Mouse (Mus musculus): Measurements from ENCODE around the gene Bcar1. TPM values are rescaled to one million over a fixed set of nuclear protein-coding genes. Genes with fewer than 3 reads are reported as not detected.

Bcar1 gene
- polyA plus RNA-seq, 1 experiment = 0.07 TPM

DNA sequence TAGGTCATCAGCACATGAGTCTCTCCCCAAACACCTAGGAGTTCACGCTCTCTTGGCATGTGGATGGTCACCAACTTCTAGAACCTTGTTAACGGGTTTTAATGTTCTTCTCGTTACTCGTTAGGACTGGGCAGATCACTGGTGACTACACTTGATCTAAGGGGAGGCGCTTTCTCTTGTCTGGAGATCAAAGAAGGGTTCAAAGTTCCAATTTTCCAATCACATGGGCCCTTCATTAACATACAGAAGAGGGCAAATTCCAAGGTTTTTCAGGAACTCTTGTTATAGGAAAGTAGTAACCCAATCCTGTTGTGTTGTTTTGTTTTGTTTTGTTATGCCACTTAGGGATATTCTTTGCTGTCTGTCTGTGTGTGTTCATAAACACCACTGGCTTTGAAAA, 15.2 kb upstream of the Bcar1 start:
- H3K4me1 ChIP-seq (ENCODE audit: control insufficient read depth) = no peaks in the 10 kb centered on the region
- H3K4me3 ChIP-seq (replicated peaks) = no peak overlapping the region
- no peaks in the 10 kb centered on the region; the same call in 1 of the 2 replicates for H3K27me3 ChIP-seq (ENCODE audit: control insufficient read depth)
- H3K9me3 ChIP-seq (ENCODE audit: control insufficient read depth, low read length) = no peaks in the 10 kb centered on the region
- TF ChIP-seq GATA1 (IDR thresholded peaks at IDR 0.05; ENCODE audit: low read length) (no peak), TAL1 (IDR thresholded peaks at IDR 0.05; ENCODE audit: low read length) (no peak)
- H3K36me3 ChIP-seq (ENCODE audit: control insufficient read depth) = no peaks in the 10 kb centered on the region; the same call in 1 of the 2 replicates

DNA sequence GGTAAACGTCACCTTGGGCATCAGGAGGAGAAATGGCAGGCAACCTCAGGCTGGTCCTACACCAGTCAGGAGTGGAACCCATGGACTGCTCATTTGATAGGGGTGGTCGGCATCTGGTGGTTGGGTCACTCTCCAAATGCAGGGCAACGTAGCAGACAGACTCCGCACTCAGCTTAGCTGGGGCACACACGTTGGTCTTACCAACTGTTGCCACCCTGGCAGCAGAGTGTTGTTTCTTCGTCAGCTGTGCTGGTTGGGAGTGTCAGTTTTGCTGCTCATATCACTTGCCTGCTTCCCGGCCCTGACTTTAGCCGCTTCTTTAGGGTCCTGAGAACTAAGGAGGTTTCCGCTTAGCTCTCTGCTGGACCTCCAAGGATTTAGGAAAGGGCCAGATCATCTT, 14.0 kb upstream of the Bcar1 start:
- H3K4me3 ChIP-seq (replicated peaks) = no peak overlapping the region
- TF ChIP-seq GATA1 (IDR thresholded peaks at IDR 0.05; ENCODE audit: low read length) = no peak
- TF ChIP-seq TAL1 (IDR thresholded peaks at IDR 0.05; ENCODE audit: low read length) = no peak
- H3K27me3 ChIP-seq (ENCODE audit: control insufficient read depth) = no peaks in the 10 kb centered on the region; the same call in 1 of the 2 replicates
- no peaks in the 10 kb centered on the region for H3K36me3 ChIP-seq (ENCODE audit: control insufficient read depth)
- H3K4me1 ChIP-seq (ENCODE audit: control insufficient read depth) = no peaks in the 10 kb centered on the region
- no peaks in the 10 kb centered on the region for H3K9me3 ChIP-seq (ENCODE audit: control insufficient read depth, low read length)

DNA sequence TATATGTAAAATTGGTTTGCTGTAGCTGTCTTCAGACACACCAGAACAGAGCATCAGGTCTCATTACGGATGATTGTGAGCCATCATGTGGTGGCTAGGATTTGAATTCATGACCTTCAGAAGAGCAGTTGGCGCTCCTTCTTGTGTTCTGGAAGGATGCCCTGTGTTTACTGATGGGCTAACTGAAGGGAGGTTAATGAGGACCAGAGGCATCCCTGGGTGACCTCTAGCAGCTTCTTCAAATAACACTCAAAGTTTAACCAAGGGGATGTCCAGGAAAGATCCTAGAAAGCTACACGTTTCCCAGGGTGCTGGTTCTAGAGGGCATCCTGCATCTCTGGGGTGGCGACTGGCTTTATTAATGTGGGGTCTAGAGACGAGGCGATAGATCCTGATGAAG, 11.1 kb upstream of the Bcar1 start:
- Histone ChIP-seq H3K27me3 (ENCODE audit: control insufficient read depth) (no peaks in the 10 kb centered on the region; the same call in 1 of the 2 replicates), H3K4me3 (replicated peaks) (no peak overlapping the region), H3K36me3 (ENCODE audit: control insufficient read depth) (no peaks in the 10 kb centered on the region), H3K9me3 (ENCODE audit: control insufficient read depth, low read length) (no peaks in the 10 kb centered on the region), H3K4me1 (ENCODE audit: control insufficient read depth) (no peaks in the 10 kb centered on the region)
- TF ChIP-seq TAL1 (IDR thresholded peaks at IDR 0.05; ENCODE audit: low read length) (no peak), GATA1 (IDR thresholded peaks at IDR 0.05; ENCODE audit: low read length) (no peak)

DNA sequence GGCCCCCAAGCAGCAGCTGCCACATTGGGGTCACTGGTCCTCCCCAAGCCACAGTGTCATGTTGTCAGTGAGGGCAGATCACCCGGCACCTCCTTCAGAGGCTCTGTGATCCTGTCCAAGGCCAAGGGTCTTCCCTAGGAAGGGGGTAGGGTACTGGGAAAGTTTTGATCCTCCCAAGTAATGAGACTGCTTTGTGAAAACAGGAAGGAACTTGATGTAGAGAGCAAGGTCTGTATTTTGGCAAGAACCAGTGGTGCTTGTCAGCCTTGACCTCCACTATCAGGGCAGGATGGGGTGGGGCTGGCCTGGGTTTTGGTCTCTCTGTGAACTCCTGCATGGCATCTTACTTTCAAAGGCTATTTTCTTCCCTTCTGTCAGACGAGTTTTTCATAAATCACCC, 10.5 kb upstream of the Bcar1 start:
- H3K36me3 ChIP-seq (ENCODE audit: control insufficient read depth) = no peaks in the 10 kb centered on the region
- no peak overlapping the region for H3K4me3 ChIP-seq (replicated peaks)
- TF ChIP-seq TAL1 (IDR thresholded peaks at IDR 0.05; ENCODE audit: low read length) (no peak), GATA1 (IDR thresholded peaks at IDR 0.05; ENCODE audit: low read length) (no peak)
- H3K4me1 ChIP-seq (ENCODE audit: control insufficient read depth) = no peaks in the 10 kb centered on the region
- H3K27me3 ChIP-seq (ENCODE audit: control insufficient read depth) = no peaks in the 10 kb centered on the region; the same call in 1 of the 2 replicates
- no peaks in the 10 kb centered on the region for H3K9me3 ChIP-seq (ENCODE audit: control insufficient read depth, low read length)

DNA sequence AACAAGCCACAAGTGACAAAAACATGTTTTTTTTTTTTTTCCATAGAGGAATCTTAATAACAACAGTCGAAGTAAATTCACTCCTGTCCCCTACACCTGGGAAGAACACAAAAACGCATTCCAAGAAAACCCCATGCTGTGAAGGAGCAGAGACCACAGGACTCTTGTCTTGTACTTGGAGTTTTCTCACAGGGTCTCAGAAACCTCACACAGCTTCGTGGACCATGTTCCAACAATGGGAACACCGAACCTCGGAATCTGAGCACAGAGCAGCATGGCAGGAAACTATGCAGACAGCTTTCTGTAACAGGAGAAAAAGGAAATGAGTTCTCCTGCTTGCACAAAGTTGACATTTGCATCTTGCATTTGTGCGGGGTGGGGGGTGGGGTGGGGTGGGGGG, 5.2 kb upstream of the Bcar1 start:
- no peaks in the 10 kb centered on the region for H3K9me3 ChIP-seq (ENCODE audit: control insufficient read depth, low read length)
- H3K4me1 ChIP-seq (ENCODE audit: control insufficient read depth) = peaks cover 1% of the 10 kb centered on the region; the same call in 1 of the 2 replicates
- no peak overlapping the region for H3K4me3 ChIP-seq (replicated peaks)
- H3K27me3 ChIP-seq (ENCODE audit: control insufficient read depth) = peaks cover 29% of the 10 kb centered on the region
- no peaks in the 10 kb centered on the region for H3K36me3 ChIP-seq (ENCODE audit: control insufficient read depth)
- TF ChIP-seq GATA1 (IDR thresholded peaks at IDR 0.05; ENCODE audit: low read length) (no peak), TAL1 (IDR thresholded peaks at IDR 0.05; ENCODE audit: low read length) (no peak)

DNA sequence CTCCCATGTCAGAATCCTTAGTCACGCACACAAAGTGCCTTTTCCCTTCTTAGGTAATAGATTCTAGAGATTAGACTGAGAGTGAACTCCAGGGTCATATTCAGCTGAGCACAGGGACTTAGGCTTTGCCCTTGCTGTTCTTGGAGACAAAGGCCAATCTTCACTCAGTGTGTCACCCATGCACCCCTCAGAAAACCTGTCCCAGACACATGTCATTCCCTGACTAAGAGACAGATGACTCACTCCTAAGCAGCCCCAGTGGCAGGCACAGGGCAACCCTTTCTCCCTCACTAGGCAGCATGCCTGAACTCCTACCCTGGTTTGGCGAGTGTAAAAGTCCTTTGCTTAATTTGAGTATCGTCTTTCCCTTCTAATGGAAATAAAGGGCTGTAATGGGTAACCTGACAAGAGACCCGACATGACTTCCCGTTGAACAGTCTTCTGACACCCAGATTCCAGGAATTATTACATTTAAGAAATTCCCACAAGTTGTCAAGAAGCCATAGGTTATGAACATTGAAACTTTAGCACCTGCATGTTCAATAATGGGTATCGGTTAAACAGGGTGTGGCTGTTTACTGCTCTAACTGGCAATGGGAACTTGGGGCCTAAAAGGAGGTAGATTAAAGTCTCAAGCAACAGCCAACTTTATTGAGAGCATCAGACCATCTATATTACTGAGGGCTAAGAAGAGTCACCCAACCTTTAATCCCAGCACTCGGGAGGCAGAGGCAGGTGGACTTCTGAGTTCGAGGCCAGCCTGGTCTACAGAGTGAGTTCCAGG, 4.4 kb upstream of the Bcar1 start:
- Histone ChIP-seq H3K9me3 (ENCODE audit: control insufficient read depth, low read length) (no peaks in the 10 kb centered on the region), H3K4me3 (replicated peaks) (no peak overlapping the region), H3K27me3 (ENCODE audit: control insufficient read depth) (peaks cover 36% of the 10 kb centered on the region), H3K4me1 (ENCODE audit: control insufficient read depth) (peaks cover 1% of the 10 kb centered on the region; the same call in 1 of the 2 replicates), H3K36me3 (ENCODE audit: control insufficient read depth) (no peaks in the 10 kb centered on the region)
- TF ChIP-seq GATA1 (IDR thresholded peaks at IDR 0.05; ENCODE audit: low read length) = no peak
- no peak for TF ChIP-seq TAL1 (IDR thresholded peaks at IDR 0.05; ENCODE audit: low read length)

DNA sequence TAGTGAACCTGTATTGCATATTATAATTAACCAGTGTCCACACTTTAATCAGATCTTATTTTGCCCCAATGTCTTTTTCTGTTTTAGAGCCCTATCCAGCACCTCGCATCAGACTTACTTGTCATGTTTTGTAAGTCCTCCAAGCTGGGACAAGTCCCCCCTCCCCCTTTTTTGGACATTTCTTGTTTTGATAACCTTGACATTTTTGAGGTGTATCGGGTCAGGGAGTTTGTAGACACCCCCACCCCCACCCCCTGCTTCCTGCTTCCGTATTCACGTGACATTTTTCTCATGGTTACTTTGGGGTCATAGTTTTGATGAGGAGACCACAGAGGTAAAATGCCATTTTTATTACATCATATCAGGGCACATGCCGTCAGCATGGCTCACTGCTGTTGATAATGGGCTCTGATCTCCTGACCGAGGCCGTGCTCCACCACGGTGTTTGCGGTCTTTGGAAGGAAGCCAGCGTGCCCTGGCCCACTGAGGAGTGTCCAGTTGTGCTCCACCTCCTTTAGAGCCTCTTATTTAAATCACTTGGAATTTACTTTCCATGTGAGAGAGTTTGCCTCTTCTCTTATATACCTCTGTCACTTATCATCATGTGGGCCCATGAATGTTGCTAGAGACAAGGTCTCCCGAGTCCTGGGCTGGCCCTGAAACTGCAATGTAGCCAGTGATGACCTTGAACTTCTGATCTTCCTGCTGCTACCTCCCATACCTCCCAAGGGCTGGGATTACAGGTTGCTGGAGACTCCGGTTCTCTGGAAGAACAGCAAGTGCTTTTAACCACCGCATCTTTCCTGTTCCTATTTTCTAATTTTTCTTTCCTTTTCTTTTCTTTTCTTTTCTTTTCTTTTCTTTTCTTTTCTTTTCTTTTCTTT, 3.2 kb upstream of the Bcar1 start:
- no peak overlapping the region for H3K4me3 ChIP-seq (replicated peaks)

DNA sequence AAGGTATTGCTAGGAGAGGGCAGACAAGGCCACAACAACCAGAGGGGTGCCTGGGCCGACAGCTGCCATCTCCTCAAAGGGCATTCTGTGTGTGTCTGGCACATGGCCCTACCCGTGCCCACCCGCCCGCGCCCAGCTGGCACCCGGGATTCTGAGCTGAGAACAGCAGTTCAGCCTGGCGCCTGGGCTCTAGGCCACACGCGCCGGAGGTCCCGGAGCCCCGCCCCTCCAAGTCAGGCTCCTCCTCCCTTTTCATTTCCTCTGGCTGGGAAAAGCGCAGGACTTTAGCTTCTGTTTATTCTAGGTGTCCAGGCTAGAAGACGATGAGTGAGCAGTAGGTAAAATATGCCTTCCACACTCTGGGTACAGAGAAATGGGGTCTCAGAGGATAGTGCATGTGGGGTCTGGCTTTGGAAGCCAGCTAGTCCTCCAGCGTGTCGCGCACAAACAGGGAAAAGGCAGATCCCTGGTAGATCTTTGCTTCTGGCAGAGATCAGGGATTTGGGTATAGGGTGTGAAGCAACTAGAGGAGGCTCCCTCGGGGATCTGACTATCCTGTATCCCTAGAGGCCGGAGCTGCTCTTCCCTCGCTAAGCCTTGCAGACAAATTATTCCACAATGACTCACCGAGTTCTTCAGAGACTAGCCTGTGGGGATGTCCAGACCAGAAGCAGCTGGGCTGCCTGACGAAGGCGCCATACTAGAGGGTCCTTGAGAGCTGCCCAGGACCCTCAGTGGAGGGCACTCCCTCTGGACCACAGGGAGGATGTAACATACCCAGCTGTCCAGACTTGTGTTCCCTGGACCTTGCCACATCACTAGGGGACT, 2.2 kb upstream of the Bcar1 start:
- peaks cover 58% of the 10 kb centered on the region for H3K27me3 ChIP-seq (ENCODE audit: control insufficient read depth)
- no peaks in the 10 kb centered on the region for H3K9me3 ChIP-seq (ENCODE audit: control insufficient read depth, low read length)
- TF ChIP-seq GATA1 (IDR thresholded peaks at IDR 0.05; ENCODE audit: low read length) (no peak), TAL1 (IDR thresholded peaks at IDR 0.05; ENCODE audit: low read length) (no peak)
- no peaks in the 10 kb centered on the region for H3K36me3 ChIP-seq (ENCODE audit: control insufficient read depth)
- peaks cover 1% of the 10 kb centered on the region; the same call in 1 of the 2 replicates for H3K4me1 ChIP-seq (ENCODE audit: control insufficient read depth)
- no peak overlapping the region for H3K4me3 ChIP-seq (replicated peaks)

More for the DNA sequence above, 3.2 kb upstream of the Bcar1 start:
- TF ChIP-seq TAL1 (IDR thresholded peaks at IDR 0.05; ENCODE audit: low read length) = no peak
- no peak for TF ChIP-seq GATA1 (IDR thresholded peaks at IDR 0.05; ENCODE audit: low read length)
- Histone ChIP-seq H3K36me3 (ENCODE audit: control insufficient read depth) (no peaks in the 10 kb centered on the region), H3K4me1 (ENCODE audit: control insufficient read depth) (peaks cover 1% of the 10 kb centered on the region; the same call in 1 of the 2 replicates), H3K9me3 (ENCODE audit: control insufficient read depth, low read length) (no peaks in the 10 kb centered on the region), H3K27me3 (ENCODE audit: control insufficient read depth) (peaks cover 48% of the 10 kb centered on the region)

Data from erythroblast, embryonic 14.5 days (primary cell).